Mouse (Mus musculus): ENCODE results near the gene Pptc7.
A peak's percentile ranks its signal among the peaks of the same experiment; 100 is the strongest.
"Not testable (repeated sequence)": the region's sequence is repeated elsewhere in the genome, so short reads cannot be mapped to it uniquely, and the experiment has no call there.

Gene Pptc7

DNA sequence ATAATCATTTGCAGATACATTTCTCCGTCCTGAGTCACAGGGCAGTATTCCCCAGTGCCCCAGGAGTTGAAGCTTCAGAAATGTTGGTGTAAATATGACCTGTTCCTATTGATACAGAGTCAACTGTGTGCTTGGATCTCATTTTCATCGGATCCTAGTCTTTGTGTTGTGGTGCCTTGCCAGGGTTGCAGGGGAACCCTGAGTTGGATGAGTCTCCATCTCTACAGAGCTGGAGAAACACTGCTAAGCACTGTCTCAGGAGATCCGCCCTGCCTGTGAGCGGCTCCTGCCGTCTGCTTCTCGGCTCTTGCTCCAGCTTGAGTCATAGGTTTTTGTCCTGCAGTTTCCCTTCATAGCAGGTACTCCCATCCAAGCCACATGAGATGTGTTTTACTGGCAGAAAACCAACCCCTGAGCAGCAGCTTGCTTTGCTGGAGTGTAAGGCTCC, 15.9 kb downstream of the Pptc7 start:
- no peak for DNase-seq (ENCODE audit: low read depth, low spot score)

DNA sequence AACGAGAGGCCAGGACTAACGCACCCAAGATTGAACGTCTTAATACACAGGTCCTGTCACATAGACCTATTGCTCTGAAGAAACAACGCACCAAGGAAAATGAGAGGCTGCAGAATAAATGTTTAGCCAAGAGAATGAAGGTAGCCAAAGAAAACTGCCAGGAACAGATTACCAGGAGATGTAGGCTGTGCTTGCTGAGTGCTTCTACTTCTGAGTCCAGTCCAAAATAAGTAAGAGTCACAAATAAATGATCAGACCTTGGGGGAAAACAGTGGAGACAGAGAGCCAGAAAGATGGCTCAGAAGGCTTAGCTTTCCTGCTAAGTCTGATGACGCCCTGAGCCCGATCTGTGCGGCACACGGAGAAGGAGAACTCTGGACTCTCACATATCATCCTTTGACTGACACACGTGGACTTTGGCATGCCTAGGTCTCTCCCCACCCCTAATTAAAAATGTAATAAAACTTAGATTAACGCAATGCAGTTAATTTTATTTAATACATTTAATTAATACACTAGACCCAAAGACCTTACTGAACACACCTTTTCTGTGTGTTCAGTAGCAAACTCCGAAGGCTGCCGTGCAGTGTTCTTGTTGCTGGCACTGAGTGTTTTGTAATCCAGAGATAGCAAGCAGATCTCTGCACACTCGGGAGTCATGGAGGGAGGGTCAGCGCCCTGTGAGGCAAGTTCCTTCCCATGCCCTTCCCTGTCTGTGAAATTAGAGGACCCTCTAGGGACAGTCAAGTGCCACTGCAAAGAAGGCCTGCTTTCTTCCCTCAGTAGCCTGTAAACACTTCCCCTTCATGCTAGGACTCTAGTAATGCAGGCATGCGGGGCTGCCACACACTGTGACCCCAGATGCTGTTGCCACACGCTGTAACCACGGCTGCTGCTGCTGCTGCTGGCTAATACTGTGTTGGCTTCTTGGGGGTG, 18.9 kb downstream of the Pptc7 start:
- DNase-seq (ENCODE audit: low read depth, low spot score), result no peak

- no peak for DNase-seq (ENCODE audit: low read depth, low spot score)
Observed at GRCm38 (mm10) chr5:122303937-122304336, 19.8 kb downstream of the Pptc7 start.

DNA sequence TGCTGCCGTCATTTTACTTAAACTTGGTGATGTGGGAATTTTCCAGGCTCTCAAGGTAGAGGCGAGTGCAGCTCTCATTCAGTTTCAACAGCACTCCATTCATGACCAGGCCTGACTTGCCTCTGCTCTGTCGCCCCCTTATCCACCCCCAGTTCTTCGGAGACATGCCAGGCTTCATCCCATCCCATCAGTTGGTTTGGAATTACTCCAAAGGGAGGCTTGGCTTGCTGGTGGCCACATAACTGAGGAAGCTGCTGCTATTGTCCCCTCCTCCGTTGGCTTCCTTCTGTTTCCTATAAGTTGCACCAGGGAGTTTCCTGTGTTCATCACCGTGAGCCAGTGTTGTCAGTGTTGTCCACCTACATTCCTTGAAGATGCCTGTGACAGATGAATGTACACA, 20.4 kb downstream of the Pptc7 start:
- no peak for DNase-seq (ENCODE audit: low read depth, low spot score)

DNA sequence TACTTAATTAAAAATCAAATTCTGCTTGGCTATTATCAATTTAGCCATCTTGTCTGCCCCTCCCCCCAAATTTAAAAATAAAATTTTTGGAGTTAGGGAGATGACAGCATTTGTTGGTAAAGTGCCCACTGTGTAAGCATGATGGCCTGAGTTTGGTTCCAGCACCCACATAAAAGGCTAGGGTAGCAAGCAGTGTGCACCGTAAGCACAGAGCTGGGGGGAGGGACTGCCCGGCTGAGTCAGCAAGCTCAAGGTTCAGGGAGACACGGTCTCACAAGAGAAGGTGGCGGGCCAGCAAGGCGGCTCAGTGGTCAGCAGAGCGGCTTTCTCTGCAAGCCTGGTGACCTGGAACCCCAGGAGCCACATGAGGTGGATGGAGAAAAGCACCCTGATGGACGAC, 21.3 kb downstream of the Pptc7 start:
- no peak for DNase-seq (ENCODE audit: low read depth, low spot score)

DNA sequence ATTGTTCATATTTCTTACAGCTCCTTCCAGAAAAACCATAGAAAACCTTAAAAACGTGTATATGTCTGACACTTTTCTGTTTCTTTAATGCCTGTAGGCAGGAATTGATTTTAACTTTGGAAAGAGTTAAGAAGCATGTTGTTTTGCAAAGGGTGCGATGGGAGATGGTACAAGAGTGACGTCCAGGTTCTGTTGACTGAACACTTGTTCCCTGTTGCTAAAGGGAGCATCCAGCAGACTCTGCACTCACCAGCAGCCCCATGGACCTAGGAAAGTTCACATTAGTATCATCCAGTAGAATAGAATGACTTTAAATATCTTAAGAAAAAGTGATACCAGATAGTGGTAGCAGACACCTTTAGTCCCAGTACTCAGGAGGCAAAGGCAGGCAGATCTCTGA, 22.4 kb downstream of the Pptc7 start:
- no peak for DNase-seq (ENCODE audit: low read depth, low spot score)

DNA sequence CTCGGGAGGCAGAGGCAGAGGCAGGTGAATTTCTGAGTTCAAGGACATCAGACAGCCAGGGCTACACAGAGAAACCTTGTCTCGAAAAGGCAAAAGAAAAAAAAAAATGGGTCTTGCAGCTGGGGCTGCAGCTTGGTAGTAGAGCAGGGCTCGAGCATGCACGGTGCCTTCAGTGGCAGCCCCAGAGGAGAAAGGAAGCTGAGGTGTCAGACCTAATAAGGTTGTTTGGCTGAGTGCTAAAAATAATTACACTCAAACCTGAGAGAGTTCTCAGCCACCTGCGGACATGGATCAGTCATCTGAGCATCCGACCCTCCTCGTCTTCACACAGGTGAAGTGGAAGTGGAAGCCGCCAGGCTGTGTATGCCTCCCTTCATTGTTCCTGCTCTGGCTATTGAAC, 26.5 kb downstream of the Pptc7 start:
- no peak for DNase-seq (ENCODE audit: low read depth, low spot score)

GRCm38 (mm10) chr5:122311692-122312091, 27.5 kb downstream of the Pptc7 start:
- DNase-seq (ENCODE audit: low read depth, low spot score), result no peak

DNA sequence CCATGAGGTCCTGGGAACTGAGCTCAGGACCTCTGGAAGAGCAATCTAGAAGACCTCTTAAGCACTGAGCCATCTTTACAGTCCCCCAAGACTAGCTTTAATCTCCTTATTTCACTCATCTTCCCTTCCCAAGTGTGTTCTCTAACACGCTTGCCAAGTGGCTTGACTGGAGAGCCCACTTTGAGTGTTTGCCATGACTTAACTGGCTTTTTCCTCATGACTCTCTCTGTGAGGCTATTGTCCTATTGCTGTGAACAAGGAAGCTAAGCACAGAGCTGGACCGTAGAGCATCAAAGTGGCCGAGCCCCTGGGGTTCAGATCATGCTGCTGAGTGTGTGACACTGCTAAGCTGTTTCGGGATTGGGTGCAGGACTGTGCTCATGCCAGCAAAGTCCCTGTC, 28.2 kb downstream of the Pptc7 start:
- no peak for DNase-seq (ENCODE audit: low read depth, low spot score)

DNA sequence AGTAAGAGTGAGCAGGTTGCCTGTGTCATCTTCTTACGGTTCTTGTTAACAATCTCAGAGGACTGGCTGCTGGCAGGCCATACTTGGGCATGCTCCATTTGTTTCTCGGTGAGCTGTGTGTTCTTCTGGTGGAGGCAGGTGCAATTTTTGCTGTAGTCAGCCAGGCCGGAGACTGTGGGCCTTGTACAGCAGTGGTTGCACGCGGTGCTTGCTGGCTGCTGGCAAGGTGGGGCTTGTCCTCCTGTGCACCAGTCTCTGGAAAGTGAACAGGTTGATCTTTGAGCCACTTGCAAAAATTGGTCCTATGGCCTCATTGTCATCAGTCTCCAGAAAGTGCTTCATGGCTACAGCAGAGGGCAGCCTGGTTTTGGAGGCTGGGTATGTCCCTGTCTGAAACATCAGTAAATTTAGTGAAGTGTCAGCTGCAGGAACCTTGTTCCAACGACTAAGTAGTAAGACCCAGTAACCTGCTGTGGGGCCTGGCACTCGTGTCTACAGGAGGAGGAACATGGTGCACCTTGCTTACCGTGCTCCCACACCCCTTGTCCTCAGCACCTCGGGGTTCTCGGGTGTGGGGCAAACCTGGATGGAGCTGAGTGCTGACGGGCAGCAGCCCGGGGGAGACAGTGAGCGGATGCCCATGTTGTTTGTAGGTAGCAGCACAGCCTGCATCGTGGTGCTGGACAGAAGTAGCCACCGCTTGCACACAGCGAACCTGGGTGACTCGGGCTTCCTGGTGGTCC, 28.9 kb downstream of the Pptc7 start:
- DNase-seq (ENCODE audit: low read depth, low spot score), result no peak

DNA sequence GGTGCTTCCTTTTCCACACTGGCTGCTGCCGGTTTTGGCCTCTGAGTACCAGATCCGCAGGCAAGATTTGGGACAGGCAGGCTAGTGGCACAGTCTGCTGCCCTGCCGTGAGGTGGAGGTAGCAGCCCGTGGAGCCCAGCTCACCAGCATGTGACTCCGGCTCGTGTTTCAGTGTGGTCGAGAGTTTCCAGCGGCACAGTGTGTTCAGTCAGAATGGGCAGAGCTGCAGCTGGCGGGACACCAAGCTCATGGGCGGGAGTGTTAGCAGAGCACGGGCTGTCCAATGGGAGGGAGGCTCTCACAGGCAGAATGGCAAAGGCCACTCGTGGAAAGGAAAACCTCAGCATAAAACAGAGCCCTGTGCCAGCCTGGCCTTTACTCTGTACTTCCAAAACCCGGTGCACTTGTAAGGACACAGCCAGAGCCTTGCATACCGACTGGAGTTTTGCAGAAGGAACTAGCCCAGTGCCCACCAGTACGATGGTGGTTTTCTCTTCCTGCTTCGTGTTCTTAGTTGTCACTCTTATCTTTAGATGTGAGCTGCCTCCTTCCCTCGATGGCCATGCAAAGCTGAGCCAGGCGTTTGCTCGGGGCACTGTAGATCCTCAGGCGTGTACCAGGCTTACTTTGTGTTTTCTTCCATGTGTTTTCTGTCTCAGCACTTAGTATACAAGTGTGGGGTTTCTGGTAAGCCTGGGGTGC, 31.0 kb downstream of the Pptc7 start:
- DNase-seq (ENCODE audit: low read depth, low spot score), result no peak

GRCm38 (mm10) chr5:122317329-122318045, 33.3 kb downstream of the Pptc7 start:
- DNase-seq (ENCODE audit: low read depth, low spot score), result no peak

- peak; percentile 39 for DNase-seq (ENCODE audit: low read depth, low spot score)
Observed at GRCm38 (mm10) chr5:122318100-122318499, 33.9 kb downstream of the Pptc7 start.

DNA sequence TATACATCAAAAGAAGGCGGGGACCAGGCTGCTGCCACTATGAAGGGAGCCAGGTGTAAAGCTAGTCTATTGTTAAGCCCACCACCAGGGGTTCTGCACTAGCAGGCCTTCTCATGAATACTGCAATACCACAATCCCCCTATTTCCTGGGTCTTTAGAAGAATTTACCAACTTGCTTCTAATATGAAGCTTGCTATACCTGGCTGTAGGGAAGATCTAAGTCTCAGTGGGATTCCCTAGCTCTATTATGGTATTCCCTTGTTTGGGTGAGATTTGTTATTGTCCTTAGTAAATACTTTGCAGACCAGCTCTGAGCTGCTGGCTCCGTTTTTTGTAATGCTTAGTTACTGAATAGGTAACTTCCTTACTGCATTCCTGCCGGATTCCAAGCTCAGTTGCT, 34.8 kb downstream of the Pptc7 start:
- DNase-seq (ENCODE audit: low read depth, low spot score), result not testable (repeated sequence)

GRCm38 (mm10) chr5:122319474-122320204, 35.5 kb downstream of the Pptc7 start:
- no peak for DNase-seq (ENCODE audit: low read depth, low spot score)

DNA sequence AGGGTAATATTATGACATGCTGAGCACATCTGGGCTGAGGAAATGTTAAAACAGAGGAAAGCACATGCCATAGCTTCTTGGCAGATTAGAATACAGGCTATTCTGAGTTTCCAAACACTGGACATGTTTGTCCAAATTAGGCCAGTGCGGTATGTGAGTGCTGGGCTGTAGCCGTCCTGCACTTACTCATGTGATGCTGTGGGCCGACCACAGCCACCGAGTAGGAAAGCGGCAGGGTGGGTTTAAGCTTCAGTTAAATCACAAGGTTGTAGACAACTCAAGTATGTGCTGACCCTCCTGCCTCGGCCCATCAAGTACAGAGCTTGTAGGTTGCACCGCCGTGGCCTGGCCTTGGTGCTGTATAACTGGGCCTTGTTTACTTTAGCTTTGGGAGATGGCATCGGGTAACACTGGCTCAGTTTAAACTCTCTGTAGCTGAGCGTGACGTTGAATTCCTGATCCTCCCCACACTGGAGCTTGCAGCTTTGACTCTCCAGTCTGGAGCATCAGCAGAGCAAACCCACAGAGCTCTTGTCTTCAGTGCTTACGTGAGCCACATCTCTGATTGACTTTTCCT, 36.1 kb downstream of the Pptc7 start:
- no peak for DNase-seq (ENCODE audit: low read depth, low spot score)

- DNase-seq (ENCODE audit: low read depth, low spot score), result no peak
Observed at GRCm38 (mm10) chr5:122323523-122323922, 39.4 kb downstream of the Pptc7 start.

DNA sequence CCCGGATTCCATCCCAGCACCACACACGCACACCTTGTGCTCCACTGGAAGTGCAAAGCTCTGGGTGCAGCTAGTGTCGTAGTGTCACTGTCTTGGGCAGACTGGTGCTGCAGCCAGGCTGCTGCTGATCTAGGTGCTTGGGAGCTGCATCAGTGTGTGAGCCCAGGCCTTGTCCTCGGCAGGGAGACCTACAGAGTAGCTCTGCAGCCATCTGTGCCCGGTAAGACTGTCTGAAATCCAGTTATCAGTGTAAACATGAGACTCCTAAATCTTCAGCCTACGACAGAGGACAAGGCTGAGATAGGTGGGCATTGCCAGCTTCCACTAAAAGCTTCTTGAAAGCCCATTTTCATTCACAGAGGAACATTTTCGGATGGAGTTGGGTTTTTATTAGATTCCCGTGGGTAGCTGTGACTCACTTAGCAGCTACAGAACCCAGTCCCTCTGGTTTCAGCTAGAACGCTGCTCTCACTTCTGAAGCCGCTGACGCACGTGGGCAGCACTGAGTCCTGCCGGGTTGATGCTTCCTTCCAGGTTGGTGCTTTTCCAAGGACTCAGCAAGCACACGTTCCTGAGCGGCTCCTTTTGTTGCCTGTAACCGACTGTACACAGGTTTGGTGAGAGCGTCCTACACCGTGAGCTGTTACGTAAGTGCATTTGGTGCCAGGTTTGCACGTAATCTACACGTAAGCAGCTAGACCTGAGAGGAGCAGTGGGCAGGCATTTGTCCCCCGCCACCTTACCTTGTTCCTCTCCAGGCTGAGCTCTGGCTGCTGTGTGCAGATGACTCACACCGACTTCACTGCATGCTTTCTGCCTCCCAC, 40.7 kb downstream of the Pptc7 start:
- no peak for DNase-seq (ENCODE audit: low read depth, low spot score)

GRCm38 (mm10) chr5:122325477-122325876, 41.3 kb downstream of the Pptc7 start:
- no peak for DNase-seq (ENCODE audit: low read depth, low spot score)

GRCm38 (mm10) chr5:122327283-122327682, 43.1 kb downstream of the Pptc7 start:
- DNase-seq (ENCODE audit: low read depth, low spot score), result no peak
